Mouse (Mus musculus) MEL (cell line): ENCODE results near the gene Icam1.

Experiments
- CTCF ChIP-seq, 3 experiments: IDR thresholded peaks in 2 of 3; conservative IDR thresholded peaks in 1 of 3; 2 replicates each; pipeline ENCODE4 v1.5.1; 2011 to 2012; ENCODE audit warnings: low read length in 3 of 3, low read depth in 2 of 3, mild to moderate bottlenecking in 2 of 3, improper control_type of control experiment in 1 of 3, inconsistent platforms in 1 of 3, mixed read lengths in 1 of 3, moderate library complexity in 1 of 3; ENCODE audit not compliant: control insufficient read depth in 1 of 3, insufficient read depth in 1 of 3, poor library complexity in 1 of 3, severe bottlenecking in 1 of 3
- POLR2A ChIP-seq, 2 experiments: IDR thresholded peaks; 2 replicates each; pipeline ENCODE4 v1.6.1; 2011 to 2012; ENCODE audit warnings: low read length in 2 of 2, mild to moderate bottlenecking in 2 of 2, control low read depth in 1 of 2, improper control_type of control experiment in 1 of 2, low read depth in 1 of 2, moderate library complexity in 1 of 2; ENCODE audit not compliant: control insufficient read depth in 1 of 2, insufficient read depth in 1 of 2, poor library complexity in 1 of 2

DNA sequence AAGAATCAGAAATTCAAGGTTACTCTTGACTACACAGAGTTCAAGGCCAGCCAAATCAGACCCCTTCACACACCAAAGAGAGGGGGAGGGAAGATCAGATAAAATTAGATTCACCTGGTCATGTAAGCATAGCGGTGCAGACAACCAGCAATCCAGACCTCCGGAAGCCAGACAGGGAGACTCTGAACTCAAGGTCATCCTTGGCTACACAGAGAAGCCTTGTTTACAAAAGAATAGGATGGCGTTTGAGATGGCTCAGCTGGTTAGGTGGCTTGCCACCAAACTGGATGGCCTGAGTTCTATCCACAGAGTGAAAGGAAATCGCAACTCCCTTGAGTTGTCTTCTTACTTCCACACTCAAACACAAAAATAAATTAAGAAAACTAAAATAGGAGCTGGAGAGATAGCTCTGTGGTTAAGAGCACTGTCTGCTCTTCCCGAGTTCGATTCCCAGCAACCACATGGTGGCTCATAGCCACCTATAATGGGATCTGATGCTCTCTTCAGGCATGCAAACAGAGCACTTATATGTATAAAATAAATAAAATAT lies 14.1 kb upstream of the Icam1 start:
- no peak for TF ChIP-seq CTCF (IDR thresholded peaks at IDR 0.05 in 2 of 3, conservative IDR thresholded peaks at IDR 0.05 in 1 of 3; ENCODE audit: control insufficient read depth in 1 of 3, insufficient read depth in 1 of 3, low read depth in 2 of 3, low read length in 3 of 3, poor library complexity in 1 of 3, severe bottlenecking in 1 of 3)
- TF ChIP-seq POLR2A (IDR thresholded peaks at IDR 0.05; ENCODE audit: control insufficient read depth in 1 of 2, insufficient read depth in 1 of 2, low read depth in 1 of 2, low read length in 2 of 2, poor library complexity in 1 of 2), result no peak
